Mouse (Mus musculus): ENCODE measurements around the gene Gys1.

- TF ChIP-seq CTCF (IDR thresholded peaks at IDR 0.05; ENCODE audit: low read depth, low read length): no peak
- no peak for TF ChIP-seq POLR2AphosphoS5 (IDR thresholded peaks at IDR 0.05; ENCODE audit: insufficient replicate concordance, low read depth, low read length)
- TF ChIP-seq GATA1 (IDR thresholded peaks at IDR 0.05; ENCODE audit: borderline replicate concordance, low read length): no peak
- TF ChIP-seq TAL1 (conservative IDR thresholded peaks at IDR 0.05; ENCODE audit: low read depth, low read length): no peak
These were observed 47.5 kb downstream of the Gys1 start for GRCm38 (mm10) chr7:45482166-45482565.
